Mouse (Mus musculus) neural tube, embryonic 12.5 days (tissue): ENCODE data around the gene Tmem198b. TPM values are rescaled to one million over a fixed set of nuclear protein-coding genes. Genes with fewer than 3 reads are reported as not detected.

Experiments
- ATAC-seq: fragments of 200-750 bp; cut with Nextera tagmentation; 2 replicates; pipeline ENCODE4 v1.8.0; 2017; ENCODE audit warnings: low read depth, mild to moderate bottlenecking, moderate TSS enrichment, moderate library complexity; ENCODE audit not compliant: low FRiP score
- H3K27ac ChIP-seq: fragments of 300-500 bp; sonication (generic); 2 replicates; pipeline ENCODE4 v1.5.1; 2016
- H3K27me3 ChIP-seq: fragments of 300-500 bp; sonication (generic); replicated peaks from 2 replicates; pipeline ENCODE4 v1.6.1; 2016; ENCODE audit warnings: mild to moderate bottlenecking
- H3K36me3 ChIP-seq: fragments of 300-500 bp; sonication (generic); 2 replicates; pipeline ENCODE4 v1.6.1; 2016; ENCODE audit warnings: mild to moderate bottlenecking
- H3K4me1 ChIP-seq: fragments of 300-500 bp; sonication (generic); 2 replicates; pipeline ENCODE4 v1.6.1; 2016
- H3K4me2 ChIP-seq: fragments of 300-500 bp; sonication (generic); replicated peaks from 2 replicates; pipeline ENCODE4 v1.6.1; 2016; ENCODE audit warnings: mild to moderate bottlenecking
- H3K4me3 ChIP-seq: fragments of 300-500 bp; sonication (generic); 2 replicates; pipeline ENCODE4 v1.5.1; 2016
- H3K9ac ChIP-seq: fragments of 300-500 bp; sonication (generic); 2 replicates; pipeline ENCODE4 v1.6.1; 2016; ENCODE audit warnings: mild to moderate bottlenecking
- H3K9me3 ChIP-seq: fragments of 300-500 bp; sonication (generic); 2 replicates; pipeline ENCODE4 v1.6.1; 2016; ENCODE audit warnings: mild to moderate bottlenecking
- WGBS: fragments of 180-500 bp; shearing (Covaris S2); methylation state at CpG from one replicate; pipeline ENCODE4 v1.1.7; 2016; 5-methylcytosine and 5-hydroxymethylcytosine counted together
- polyA plus RNA-seq: library from polyadenylated mRNA; unstranded; fragments of >200 nt; fragmentation: Nextera tagmentation; extraction: Ambion mirVana; gene quantifications from 2 replicates; pipeline ENCODE4 v1.2.1, GENCODE M21; 2016

Gene Tmem198b
- polyA plus RNA-seq, 1 experiment from 2014 or later = 19.7 TPM

DNA sequence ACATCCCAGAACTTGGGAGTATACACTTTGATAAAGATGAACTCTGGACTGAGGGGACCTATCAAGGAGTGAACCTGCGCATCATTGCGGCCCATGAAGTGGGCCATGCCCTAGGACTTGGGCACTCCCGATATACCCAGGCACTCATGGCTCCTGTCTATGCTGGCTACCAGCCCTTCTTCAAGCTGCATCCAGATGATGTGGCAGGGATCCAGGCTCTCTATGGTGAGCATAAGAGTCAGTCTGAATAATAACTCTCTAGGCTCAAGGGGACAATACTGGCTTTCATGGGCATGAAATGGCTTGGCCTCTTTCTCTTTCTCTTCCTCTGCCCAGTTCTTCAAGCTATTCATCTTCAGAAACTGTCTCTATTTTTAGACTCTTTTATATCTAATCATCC, 8.6 kb downstream of the Tmem198b start:
- no peak overlapping the region for H3K9ac ChIP-seq
- peaks cover 7% of the 10 kb centered on the region; the same call in 1 of the 2 replicates for H3K36me3 ChIP-seq
- H3K4me3 ChIP-seq = no peak overlapping the region
- ATAC-seq = no peak
- H3K4me2 ChIP-seq = no peak overlapping the region
- 99% methylated on average over 3 of the region's 3 CpGs for WGBS
- H3K4me1 ChIP-seq = no peaks in the 10 kb centered on the region
- no peak overlapping the region for H3K27ac ChIP-seq
- H3K9me3 ChIP-seq = no peaks in the 10 kb centered on the region
- no peaks in the 10 kb centered on the region for H3K27me3 ChIP-seq

DNA sequence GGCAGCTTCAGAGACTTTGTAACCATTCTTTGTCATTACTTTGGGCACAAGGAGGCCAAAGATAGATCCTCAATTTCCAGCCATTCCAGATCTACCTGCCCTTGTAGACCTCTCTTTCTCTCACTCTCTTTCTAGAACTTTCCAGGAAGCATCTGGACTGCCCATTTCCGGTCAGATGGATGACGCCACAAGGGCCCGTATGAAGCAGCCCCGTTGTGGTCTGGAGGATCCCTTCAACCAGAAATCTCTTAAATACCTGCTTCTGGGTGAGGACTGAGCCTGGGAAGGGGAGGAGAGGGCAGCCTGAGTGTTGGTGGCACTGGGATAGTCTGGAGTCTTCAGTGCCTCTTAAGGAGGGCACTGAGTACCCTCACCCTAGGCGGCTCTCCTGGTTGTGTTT, 9.8 kb downstream of the Tmem198b start:
- H3K9ac ChIP-seq = no peak overlapping the region
- ATAC-seq = no peak
- no peaks in the 10 kb centered on the region for H3K4me1 ChIP-seq
- H3K27me3 ChIP-seq = no peaks in the 10 kb centered on the region
- H3K27ac ChIP-seq = no peak overlapping the region
- no peak overlapping the region for H3K4me2 ChIP-seq
- WGBS = 89% methylated on average over 5 of the region's 5 CpGs
- H3K4me3 ChIP-seq = no peak overlapping the region
- H3K9me3 ChIP-seq = no peaks in the 10 kb centered on the region
- no peaks in the 10 kb centered on the region for H3K36me3 ChIP-seq

DNA sequence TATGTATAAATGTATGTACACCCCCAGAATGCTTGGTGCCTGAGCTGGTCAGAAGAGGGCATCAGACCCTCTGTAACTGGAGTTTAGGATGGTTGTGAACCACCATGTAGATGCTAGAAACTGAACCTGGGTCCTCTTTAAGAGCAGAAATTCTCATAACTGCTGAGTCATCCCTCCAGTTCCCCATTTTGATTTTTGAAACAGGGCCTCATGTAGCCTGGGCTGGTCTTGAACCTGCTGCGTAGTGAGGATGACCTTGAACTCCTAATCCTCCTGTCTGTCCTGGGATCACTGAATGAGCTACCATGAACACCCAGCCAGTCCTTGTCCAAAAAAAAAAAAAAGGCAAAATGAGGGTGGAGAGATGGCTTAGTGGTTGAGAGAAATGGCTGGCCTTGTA, 10.9 kb downstream of the Tmem198b start:
- WGBS = 100% methylated on average over 1 of the region's 1 CpGs
- Histone ChIP-seq H3K4me3 (no peak overlapping the region), H3K9me3 (no peaks in the 10 kb centered on the region), H3K27me3 (no peaks in the 10 kb centered on the region), H3K36me3 (no peaks in the 10 kb centered on the region), H3K9ac (no peak overlapping the region), H3K4me1 (no peaks in the 10 kb centered on the region), H3K27ac (no peak overlapping the region), H3K4me2 (no peak overlapping the region)
- ATAC-seq = no peak

DNA sequence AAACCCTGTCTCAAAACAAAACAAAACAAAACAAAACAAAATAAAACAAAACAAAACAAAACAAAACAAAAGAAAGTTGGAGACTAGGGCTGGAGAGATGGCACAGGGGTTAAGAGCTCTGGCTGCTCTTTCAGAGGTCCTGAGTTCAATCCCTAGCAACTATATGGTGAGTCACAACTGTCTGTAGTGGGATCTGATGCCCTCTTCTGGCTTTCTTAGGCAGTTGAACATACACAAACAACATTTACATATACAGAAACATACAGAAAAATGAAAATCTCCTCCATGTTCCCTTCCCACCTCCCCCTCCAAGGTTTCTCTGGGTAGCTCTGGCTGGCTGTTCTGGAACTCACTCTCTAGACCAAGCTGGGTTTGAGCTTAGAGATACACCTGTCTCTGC, 12.1 kb downstream of the Tmem198b start:
- H3K4me2 ChIP-seq = no peak overlapping the region
- no peaks in the 10 kb centered on the region for H3K4me1 ChIP-seq
- no peaks in the 10 kb centered on the region for H3K36me3 ChIP-seq
- H3K4me3 ChIP-seq = no peak overlapping the region
- H3K9me3 ChIP-seq = no peaks in the 10 kb centered on the region
- no peak overlapping the region for H3K27ac ChIP-seq
- ATAC-seq = no peak
- no peak overlapping the region for H3K9ac ChIP-seq
- no peaks in the 10 kb centered on the region for H3K27me3 ChIP-seq

DNA sequence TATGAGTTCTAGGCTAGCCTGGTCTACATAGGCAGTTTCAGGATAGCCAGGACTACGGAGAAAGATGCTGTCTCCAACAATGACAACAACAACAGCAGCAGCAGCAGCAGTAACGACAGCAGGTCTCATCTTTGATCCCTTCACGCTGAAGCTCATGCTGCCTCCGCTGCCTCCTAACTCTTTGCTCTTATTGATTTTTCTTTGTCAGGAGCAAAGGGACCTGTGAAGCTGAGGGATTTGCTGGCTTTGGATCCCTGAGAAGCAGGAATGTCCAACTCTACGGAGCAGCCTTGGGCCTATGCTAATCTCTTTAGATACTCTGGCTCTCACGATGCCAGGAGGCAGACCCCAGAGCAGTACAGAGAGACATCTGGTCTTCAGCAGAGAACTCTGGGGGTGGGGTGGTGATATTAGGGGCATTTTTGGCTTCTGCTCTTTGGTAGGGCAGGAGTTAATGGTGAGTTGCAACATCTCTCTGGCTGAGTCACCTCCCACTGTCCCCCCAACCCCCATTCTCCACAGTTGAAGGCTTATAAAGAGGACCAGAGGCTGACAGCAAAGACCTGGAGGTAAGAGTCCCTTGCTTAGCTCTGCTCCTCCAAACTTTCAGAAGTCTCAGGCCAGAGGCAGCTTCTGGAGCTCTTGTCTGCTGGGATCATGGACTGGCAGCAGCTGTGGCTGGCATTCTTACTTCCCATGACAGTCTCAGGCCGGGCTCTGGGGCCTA, 13.6 kb downstream of the Tmem198b start, which contains the start of gene Mmp19:
TSS of gene Mmp19 (plus strand) at position 513 of the 727 bp plus-strand sequence.
- Histone ChIP-seq H3K27ac (no peak within 1 kb of the TSS), H3K36me3 (no peaks in the 10 kb centered on the region), H3K9me3 (no peaks in the 10 kb centered on the region), H3K9ac (no peak within 1 kb of the TSS), H3K27me3 (no peaks in the 10 kb centered on the region), H3K4me2 (no peak within 1 kb of the TSS), H3K4me1 (no peaks in the 10 kb centered on the region), H3K4me3 (no peak within 1 kb of the TSS)
- ATAC-seq = no peak
- WGBS = 74% methylated on average over 7 of the region's 7 CpGs

DNA sequence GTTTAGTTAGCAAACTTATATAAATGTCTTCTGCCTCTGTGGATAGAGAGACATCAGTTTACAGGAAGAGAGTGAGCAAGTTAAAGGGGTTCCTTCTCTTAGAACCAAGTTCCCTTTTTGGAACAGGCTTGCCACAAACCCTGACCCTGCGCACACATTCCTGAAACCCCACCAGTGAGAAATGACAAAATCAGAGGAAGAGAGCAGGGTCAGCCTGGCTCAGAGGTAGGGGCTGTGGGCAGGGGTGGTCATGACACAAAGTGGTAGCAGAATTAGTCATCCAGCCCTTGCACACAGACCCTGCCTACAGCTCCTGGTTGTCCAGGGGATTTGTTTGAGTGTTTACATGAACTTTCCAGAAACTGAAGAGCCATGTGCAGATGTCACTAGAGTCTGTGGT, 24.0 kb downstream of the Tmem198b start:
- Histone ChIP-seq H3K4me1 (no peaks in the 10 kb centered on the region), H3K9ac (no peak overlapping the region), H3K27ac (no peak overlapping the region), H3K9me3 (peaks cover 14% of the 10 kb centered on the region), H3K4me3 (no peak overlapping the region), H3K36me3 (no peaks in the 10 kb centered on the region), H3K27me3 (no peaks in the 10 kb centered on the region), H3K4me2 (no peak overlapping the region)
- no peak for ATAC-seq
- 100% methylated on average over 1 of the region's 1 CpGs for WGBS

DNA sequence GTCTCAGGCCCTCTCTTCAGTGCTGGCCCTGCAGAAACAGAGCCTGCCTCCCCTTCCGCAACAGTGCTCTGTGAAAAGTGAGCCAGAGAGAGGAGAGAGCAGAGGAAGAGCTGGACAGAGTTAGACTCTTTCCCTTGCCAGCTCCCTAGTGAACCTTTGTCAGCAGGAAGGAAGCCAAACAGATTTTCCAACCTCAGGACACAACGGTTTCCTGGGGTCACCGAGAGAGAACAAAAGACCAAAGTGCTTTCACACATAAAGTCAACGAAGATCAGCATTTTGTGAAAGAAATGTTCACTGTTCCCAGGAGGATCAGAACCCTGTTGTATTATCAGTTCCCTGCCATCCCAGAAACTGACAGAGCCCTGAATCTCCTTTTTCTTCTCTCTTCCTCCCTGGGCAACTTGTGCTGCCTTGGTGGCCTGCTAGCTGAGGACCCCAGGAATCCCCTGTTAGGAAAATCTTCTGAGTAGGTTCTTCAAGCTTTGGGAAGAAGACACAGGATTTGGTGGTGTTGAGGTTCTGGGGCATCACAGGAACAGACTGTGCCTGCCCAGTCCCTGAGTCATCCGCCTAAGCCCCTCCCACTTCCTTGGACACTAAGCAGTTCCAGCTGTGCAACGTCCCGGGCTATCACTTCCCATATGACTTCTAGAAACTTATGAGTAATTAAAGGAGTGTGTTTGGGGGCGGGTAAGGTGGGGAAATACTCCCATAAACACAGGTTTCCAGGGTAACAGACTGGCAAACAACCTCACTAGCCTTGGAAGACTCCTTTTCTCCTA, 25.0 kb downstream of the Tmem198b start:
- no peak overlapping the region for H3K27ac ChIP-seq
- no peak overlapping the region for H3K9ac ChIP-seq
- H3K4me3 ChIP-seq = no peak overlapping the region
- H3K27me3 ChIP-seq = no peaks in the 10 kb centered on the region
- no peaks in the 10 kb centered on the region for H3K36me3 ChIP-seq
- no peaks in the 10 kb centered on the region for H3K4me1 ChIP-seq
- no peak for ATAC-seq
- WGBS = 43% methylated on average over 8 of the region's 8 CpGs
- H3K9me3 ChIP-seq = peaks cover 6% of the 10 kb centered on the region
- H3K4me2 ChIP-seq = no peak overlapping the region

DNA sequence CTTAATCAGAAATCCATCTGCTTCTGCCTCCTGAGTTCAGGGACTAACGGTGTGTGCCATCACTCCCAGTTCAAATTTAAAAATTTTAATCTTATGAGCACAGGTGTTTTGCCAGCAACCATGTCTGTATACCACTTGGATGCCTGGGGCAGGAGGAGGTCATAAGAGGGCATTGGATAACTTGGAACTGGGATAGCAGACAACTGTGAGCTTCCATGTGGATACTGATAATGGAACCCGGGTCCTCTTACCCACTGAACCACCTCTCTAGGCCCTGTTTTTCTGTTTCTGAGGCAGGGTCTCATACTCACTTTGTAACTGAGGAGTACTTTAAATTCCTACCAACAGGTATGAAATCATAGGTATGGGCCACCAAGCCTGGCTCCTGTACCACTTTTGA, 25.7 kb downstream of the Tmem198b start:
- Histone ChIP-seq H3K4me1 (no peaks in the 10 kb centered on the region), H3K27me3 (no peaks in the 10 kb centered on the region), H3K9ac (no peak overlapping the region), H3K9me3 (no peaks in the 10 kb centered on the region), H3K4me3 (no peak overlapping the region), H3K36me3 (no peaks in the 10 kb centered on the region), H3K4me2 (no peak overlapping the region), H3K27ac (no peak overlapping the region)
- WGBS = 92% methylated on average over 2 of the region's 2 CpGs
- ATAC-seq = no peak

DNA sequence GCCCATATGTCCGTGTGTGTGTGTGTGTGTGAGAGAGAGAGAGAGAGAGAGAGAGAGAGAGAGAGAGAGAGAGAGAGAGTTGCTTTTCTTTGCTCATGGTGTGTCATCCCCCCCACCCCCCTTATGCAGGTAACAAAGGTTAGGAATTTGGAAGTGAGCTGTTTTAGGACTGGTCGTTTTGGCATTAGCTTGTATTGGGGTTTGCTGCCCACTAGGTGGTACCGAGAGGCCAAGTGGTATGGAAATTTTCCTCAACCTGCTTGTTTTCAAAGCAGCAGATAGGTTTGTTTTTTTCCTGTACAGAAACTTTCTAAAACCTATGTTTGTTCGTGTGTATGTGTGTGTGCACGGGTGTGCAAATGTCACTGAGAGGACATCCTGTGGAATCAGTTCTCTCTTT, 30.5 kb downstream of the Tmem198b start:
- ATAC-seq = no peak
- no peaks in the 10 kb centered on the region for H3K9me3 ChIP-seq
- no peaks in the 10 kb centered on the region for H3K4me1 ChIP-seq
- H3K27me3 ChIP-seq = no peaks in the 10 kb centered on the region
- no peak overlapping the region for H3K4me3 ChIP-seq
- no peak overlapping the region for H3K4me2 ChIP-seq
- H3K27ac ChIP-seq = no peak overlapping the region
- 30% methylated on average over 5 of the region's 5 CpGs for WGBS
- H3K9ac ChIP-seq = no peak overlapping the region
- H3K36me3 ChIP-seq = no peaks in the 10 kb centered on the region; the same call in 1 of the 2 replicates

DNA sequence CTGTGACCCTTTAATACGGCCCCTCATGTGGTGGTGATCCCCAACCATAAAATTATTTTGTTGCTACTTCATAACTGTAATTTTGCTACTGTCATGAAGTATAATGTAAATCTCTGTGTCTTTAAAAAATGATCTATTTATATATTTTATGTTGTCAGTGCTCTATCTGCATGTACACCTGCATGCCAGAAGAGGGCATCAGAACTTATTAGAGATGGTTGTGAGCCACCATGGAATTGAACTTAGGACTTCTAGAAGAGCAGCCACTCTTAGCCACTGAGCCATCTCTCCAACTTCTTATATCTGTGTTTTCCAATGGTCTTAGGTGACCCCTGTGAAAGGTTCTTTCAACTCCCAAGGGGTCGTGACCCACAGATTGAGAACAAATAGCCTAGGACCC, 31.3 kb downstream of the Tmem198b start:
- ATAC-seq = no peak
- no peaks in the 10 kb centered on the region for H3K9me3 ChIP-seq
- H3K4me2 ChIP-seq = no peak overlapping the region
- no peak overlapping the region for H3K9ac ChIP-seq
- H3K27ac ChIP-seq = no peak overlapping the region
- WGBS = 81% methylated on average over 2 of the region's 2 CpGs
- H3K4me1 ChIP-seq = no peaks in the 10 kb centered on the region
- no peak overlapping the region for H3K4me3 ChIP-seq
- no peaks in the 10 kb centered on the region for H3K27me3 ChIP-seq
- peaks cover 4% of the 10 kb centered on the region; the same call in 1 of the 2 replicates for H3K36me3 ChIP-seq
